Mouse (Mus musculus) brain, embryonic 18.5 days (tissue): Measurements from ENCODE around the gene Gm20388.

ENCODE experiments used
- DNase-seq: peaks from one replicate; pipeline ENCODE4 v3.0.0-alpha.2; 2012; ENCODE audit warnings: low read depth, low spot score

Gm20388 gene

GRCm38 (mm10) chr8:124348087-124348486, 4437.4 kb downstream of the Gm20388 start:
- no peak for DNase-seq

GRCm38 (mm10) chr8:124349663-124350062, 4439.0 kb downstream of the Gm20388 start:
- peak; percentile 12 for DNase-seq

DNA sequence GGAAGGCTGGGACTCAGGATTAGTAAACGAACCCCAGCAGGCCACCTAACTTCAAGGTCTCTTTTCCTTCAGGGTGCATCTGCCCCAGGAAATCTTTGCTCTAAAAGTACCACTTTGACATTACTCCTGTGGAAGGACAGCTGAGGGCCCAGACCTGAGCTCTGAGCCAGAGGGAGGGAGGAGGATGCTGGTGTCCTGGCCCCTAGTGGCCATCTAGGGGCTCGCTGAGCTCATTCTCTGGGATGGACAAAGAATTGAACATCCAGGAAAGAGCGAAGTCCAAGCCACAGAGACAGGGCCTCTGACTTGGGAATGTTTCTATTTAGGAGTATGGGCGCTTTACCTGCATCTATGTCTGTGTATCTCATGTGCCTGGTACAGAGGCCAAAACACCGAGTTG, 4441.0 kb downstream of the Gm20388 start:
- DNase-seq = no peak

GRCm38 (mm10) chr8:124360911-124361310, 4450.3 kb downstream of the Gm20388 start:
- no peak for DNase-seq

- no peak for DNase-seq
These were observed 4451.3 kb downstream of the Gm20388 start for GRCm38 (mm10) chr8:124361773-124362427.

- DNase-seq = no peak
These were observed 4451.9 kb downstream of the Gm20388 start for GRCm38 (mm10) chr8:124362589-124362988.

DNA sequence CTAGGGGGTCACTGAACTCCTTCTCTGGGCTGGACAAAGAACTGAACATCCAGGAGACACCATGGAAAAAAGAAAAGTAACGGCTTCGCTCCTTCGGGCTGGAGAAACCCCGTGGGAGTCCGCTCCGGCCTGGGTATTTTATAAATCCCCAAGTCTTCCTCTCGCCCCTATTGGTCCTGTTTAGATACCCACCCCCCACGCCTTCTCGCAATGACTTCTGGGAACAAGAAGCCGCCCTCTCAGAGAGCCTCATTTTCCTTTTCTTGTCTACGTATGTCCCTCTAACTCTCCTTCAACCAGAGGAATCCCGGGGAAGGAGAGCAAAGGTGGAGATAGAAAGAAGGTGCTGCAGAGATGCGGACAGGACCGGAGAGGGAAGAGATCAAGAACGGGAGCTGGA, 4452.7 kb downstream of the Gm20388 start:
- no peak for DNase-seq

DNA sequence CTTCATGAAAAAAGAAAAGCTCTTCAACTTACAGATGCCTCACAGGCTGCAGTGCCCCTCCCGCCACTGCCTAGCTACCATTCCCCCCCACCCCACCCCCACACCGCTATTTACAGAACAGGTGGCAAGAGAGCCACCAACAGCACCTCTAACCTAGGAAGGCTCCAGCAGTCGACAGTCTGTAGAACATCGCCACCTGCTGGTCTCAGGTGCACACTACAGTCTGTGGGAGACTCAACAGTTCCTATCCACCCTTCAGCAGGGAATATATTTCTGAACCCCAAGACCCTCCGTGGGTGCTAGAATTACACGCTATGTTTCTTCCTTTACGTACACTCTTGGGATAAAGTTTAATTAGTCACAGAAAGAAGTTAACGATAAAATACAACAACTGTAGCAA, 4457.6 kb downstream of the Gm20388 start:
- DNase-seq = no peak

GRCm38 (mm10) chr8:124370422-124371183, 4460.0 kb downstream of the Gm20388 start:
- DNase-seq = no peak

- DNase-seq = no peak
These were observed 4460.9 kb downstream of the Gm20388 start for GRCm38 (mm10) chr8:124371410-124372123.

DNA sequence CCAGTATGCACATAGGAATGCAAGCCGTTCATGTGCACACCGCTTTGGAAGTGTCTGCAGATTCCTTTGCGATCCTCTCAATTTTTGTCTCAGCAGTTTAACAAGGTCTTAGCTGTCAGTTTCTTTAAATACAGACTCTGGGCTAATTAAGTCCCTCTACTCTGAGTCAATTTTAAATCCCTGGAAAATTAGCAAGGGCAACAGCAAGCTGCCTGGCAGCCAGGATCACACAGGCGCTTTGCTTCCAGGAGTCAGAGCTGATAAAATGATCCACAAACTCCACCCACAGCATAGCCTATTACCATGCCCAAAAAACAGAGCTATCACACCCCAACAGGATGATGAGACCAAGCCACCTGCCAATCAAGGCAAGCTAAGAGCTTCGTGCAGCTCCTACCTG, 4463.1 kb downstream of the Gm20388 start:
- no peak for DNase-seq

GRCm38 (mm10) chr8:124375168-124375567, 4464.5 kb downstream of the Gm20388 start:
- no peak for DNase-seq

- no peak for DNase-seq
These were observed 4465.1 kb downstream of the Gm20388 start for GRCm38 (mm10) chr8:124375727-124376126.

DNA sequence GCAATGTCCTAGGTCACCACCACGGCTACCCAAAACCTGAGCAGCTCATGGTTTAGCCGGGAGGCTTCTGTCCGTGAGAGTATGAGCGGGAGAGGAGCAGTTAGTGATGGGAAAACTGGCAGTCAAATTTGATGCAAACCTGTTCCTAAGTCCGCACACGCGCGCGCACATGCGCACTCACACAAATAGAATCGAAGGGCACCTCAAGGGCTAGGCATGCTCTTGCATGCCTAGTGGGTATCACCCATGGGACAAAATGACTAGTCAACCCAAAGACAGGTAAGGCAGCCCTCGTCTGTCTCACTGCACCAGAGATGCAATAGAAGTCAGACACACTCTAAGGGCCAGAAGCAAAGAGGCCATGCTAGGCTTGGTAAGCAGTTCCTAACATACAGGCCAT, 4465.8 kb downstream of the Gm20388 start:
- DNase-seq = no peak

DNA sequence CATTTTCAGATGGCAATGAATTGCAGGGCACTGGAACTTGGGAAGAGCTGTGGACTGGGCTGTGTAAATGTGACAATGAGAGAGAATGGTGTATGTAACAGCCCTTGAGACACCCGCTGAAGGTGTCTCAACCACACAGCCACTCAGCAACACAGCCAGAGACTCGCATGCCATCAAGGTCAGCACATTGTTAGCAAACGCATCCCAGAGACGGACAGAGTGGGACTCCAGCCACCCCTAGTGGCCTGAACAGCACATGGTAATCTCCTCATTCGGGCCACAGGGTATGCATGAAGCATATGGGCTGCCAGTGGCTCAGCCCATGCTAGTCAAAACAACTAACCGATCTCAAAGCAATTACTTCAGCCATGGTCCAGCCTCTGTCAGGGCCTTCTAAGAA, 4468.6 kb downstream of the Gm20388 start:
- no peak for DNase-seq

DNA sequence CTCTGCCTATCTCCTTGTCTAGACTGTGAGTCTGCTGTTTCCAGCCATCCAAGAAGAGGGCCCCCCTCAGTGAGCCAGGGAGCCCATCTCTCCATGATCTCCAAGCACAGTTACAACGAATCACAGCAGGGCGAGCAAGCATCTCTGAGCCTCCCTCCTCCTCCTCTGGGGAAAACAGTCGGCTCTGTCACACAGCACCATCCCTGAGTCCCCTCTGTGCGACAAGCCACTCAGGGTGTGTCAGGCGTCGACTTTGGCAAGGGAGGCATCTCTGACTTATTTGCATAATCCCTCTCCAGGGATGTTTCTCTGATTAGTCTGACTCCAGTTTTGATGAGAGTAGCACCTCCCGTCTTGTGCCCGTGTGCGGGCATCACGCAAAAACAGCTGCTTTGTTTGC, 4471.6 kb downstream of the Gm20388 start:
- no peak for DNase-seq

- DNase-seq = no peak
These were observed 4473.7 kb downstream of the Gm20388 start for GRCm38 (mm10) chr8:124384336-124384735.

DNA sequence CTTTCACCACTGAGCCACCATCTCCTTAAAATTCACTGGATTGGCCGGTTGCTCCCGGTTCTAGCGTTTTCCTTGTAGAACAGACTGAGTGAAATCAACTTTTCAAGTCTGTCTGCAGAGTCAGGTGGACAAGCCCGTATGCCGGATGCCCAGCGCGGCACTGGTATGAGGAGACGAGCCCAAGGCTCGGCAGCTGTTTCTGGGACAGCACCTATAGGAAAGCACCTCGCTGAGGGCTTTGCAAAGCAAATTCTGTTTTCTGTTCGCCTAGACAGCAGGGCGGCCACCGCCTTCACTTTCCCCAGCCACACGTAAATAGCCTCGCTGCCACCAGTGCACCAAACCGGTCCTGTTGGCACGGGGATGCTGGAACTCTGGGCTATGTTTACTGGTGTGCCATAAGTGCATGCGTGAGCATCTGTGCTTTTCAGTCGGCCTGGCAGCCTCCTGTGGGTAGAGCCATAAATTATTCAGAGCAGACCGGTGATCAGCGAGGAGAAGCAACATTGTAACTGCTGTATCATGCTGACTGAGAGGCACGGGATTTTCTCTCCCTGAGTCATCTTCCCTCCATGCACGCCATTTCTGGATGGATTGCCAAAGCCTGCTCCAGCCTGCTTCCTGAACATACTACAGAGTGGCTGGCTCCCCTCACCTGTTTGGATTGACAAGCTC, 4475.7 kb downstream of the Gm20388 start:
- DNase-seq = peak; percentile 30

DNA sequence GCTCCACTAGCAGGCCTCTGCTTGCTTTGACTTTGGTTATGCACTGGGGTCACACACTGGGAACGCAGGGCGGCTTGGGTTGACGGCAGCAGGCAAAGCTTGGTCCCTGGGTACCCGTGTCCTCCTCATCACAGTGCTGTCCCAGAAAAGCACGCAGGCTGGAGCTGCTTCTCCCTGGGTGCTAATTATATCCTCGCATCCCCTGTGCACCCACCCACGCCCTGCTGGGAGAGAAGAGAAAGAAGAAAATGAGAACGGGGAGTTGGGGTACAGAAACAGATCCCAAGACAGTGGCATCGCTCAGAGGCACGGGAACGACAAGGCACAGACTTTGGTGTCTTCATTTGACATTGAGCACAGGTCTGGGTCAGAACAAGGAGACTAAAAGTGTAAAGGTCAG, 4478.9 kb downstream of the Gm20388 start:
- no peak for DNase-seq

DNA sequence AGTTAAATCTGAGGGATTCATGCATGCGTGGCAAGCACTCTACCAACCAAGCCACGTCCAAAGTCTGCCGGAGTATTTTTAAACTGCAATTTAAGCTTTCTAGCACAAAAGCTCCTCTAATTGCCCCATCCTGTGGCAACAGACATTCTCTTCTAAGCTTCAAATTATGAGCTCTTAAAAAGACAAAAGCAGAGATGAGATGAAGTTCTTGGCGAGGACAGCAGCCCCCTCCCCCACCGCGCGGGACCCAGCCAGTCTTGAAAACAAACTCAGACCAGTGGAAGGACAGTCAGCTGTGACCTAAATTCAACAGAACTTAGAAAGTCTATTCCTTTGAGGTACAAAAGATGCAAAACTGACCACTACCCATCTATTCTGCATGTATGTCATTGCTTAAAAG, 4480.6 kb downstream of the Gm20388 start:
- DNase-seq = no peak

DNA sequence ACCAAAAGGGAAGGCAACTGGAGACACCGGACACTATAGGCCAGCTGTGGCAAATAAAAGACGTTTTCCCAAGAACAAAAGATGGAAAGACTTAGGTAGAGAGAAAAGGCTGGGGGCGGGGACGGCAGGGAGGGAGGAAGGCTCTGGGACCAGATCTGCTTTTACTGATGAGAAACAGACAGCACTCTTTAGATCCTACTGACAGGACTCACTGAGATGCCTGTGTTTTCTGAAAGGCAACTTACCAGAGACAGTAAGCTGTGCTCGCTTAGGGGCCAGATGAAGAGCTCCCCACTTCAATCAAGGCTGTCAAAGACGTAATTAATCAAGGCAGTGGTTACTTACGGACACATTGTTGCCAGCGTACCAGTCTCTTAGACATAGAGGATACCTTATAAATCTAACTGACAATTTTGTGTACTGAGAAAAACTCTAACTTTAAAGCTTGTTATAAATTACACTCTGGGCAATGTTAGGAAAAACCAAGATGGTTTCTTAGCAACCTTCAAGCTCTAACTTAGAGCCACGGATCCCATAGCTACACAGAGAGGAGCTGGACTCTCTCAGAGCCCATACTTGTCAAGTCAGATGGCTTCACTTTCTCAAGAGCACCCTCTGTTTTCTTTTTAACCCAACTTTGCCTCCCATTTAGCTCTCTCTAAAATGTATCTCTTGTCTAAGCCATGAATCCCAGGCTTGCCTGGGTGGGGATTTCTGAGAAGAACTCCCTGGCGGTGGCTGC, 4481.8 kb downstream of the Gm20388 start:
- DNase-seq = no peak
